ENCODE assay signal across 21 mouse cellular contexts in genomic region chr17:77470195-77470594, GRCm38 (mm10).
A peak's percentile ranks its signal among the peaks of the same experiment; 100 is the strongest.
DNase-seq lines count a peak whose midpoint lies in the region; ATAC-seq and TF ChIP-seq lines count a peak whose summit lies in the region.
"Had no signal": no experiment of that assay in that cellular context is flagged by ENCODE, and none has a peak within 500 bp of the region (broad histone marks: within the 10 kb centered on the region; RNA-seq: fewer than 3 reads in every experiment).

No protein-coding gene starts in this region.

- TF ChIP-seq POLR2A in liver, adult 2 months (IDR thresholded peaks at IDR 0.05; ENCODE audit: extremely low read depth, insufficient read depth, low read length), result no peak

- H3K4me2 ChIP-seq in embryonic facial prominence, embryonic 11.5 days (ENCODE audit: low read depth, low read length), result no peak overlapping the region
- no peak overlapping the region for H3K4me2 ChIP-seq in liver, embryonic 12.5 days
- H3K4me2 ChIP-seq: hindbrain, embryonic 13.5 days; limb, embryonic 12.5 days; neural tube, embryonic 13.5 days; stomach, embryonic 15.5 days had no signal

- no peaks in the 10 kb centered on the region for H3K9me3 ChIP-seq in embryonic facial prominence, embryonic 11.5 days (replicated peaks; ENCODE audit: control insufficient read depth, low read length)
- no peaks in the 10 kb centered on the region for H3K9me3 ChIP-seq in embryonic facial prominence, embryonic 10.5 days
- no peaks in the 10 kb centered on the region for H3K9me3 ChIP-seq in liver, embryonic 12.5 days (replicated peaks)
- no peaks in the 10 kb centered on the region for H3K9me3 ChIP-seq in ES-E14 (ENCODE audit: control insufficient read depth, insufficient read depth, low read depth, low read length)
- H3K9me3 ChIP-seq: G1E; hindbrain, embryonic 13.5 days; limb, embryonic 12.5 days; midbrain, embryonic 10.5 days; neural tube, embryonic 13.5 days; stomach, embryonic 15.5 days had no signal

- ATAC-seq in embryonic facial prominence, embryonic 11.5 days (replicated peaks; ENCODE audit: insufficient number of reproducible peaks, low FRiP score, low TSS enrichment, low read depth), result no peak
- ATAC-seq in liver, embryonic 12.5 days, result no peak
- 0 out of 2 replicates have a peak, but pooled peaks have one; percentile 48 for ATAC-seq in megakaryocyte progenitor cell, adult 5-6 weeks (replicated peaks; ENCODE audit: poor library complexity)

- DNase-seq in embryonic facial prominence, embryonic 11.5 days (ENCODE audit: low spot score), result peak; percentile 3
- DNase-seq in embryonic facial prominence, embryonic 10.5 days (ENCODE audit: low spot score), result no peak
- DNase-seq in liver, adult 2 months (ENCODE audit: extremely low read depth, low read depth, low spot score), result peak; percentile 12
- DNase-seq in ES-E14 (ENCODE audit: low read depth, low spot score), result peak; percentile 6
- no peak for DNase-seq in cerebellum, adult 11-12 months
- DNase-seq in retina, postnatal 1 day, result no peak
- DNase-seq: adrenal gland, postnatal 10 days; cerebellum, adult 18-20 months; gastrocnemius, postnatal 10 days; heart, postnatal 10 days; right cerebral cortex, postnatal 14 days; thymus, postnatal 14 days had no signal

- H3K79me2 ChIP-seq in liver, adult 2 months (ENCODE audit: control insufficient read depth, insufficient read depth, low read length), result no peaks in the 10 kb centered on the region

- in situ Hi-C loops in ES-E14 (cut with MboI; ENCODE audit: low sequenced_read_pairs in 2 of 2, unreplicated experiment in 2 of 2), result no loop called here

- no peaks in the 10 kb centered on the region for H3K36me3 ChIP-seq in embryonic facial prominence, embryonic 11.5 days (replicated peaks; ENCODE audit: control insufficient read depth, insufficient read depth, low read depth, low read length)
- H3K36me3 ChIP-seq in embryonic facial prominence, embryonic 10.5 days (replicated peaks), result no peaks in the 10 kb centered on the region
- H3K36me3 ChIP-seq in liver, adult 2 months (ENCODE audit: control insufficient read depth, insufficient read depth, low read length), result no peaks in the 10 kb centered on the region
- no peaks in the 10 kb centered on the region for H3K36me3 ChIP-seq in liver, embryonic 12.5 days
- no peaks in the 10 kb centered on the region for H3K36me3 ChIP-seq in ES-E14 (ENCODE audit: control insufficient read depth, insufficient read depth, low read length, poor library complexity, severe bottlenecking)
- H3K36me3 ChIP-seq: G1E; hindbrain, embryonic 13.5 days; limb, embryonic 12.5 days; midbrain, embryonic 10.5 days; neural tube, embryonic 13.5 days; stomach, embryonic 15.5 days had no signal

- no peak overlapping the region for H3K27ac ChIP-seq in embryonic facial prominence, embryonic 11.5 days (replicated peaks; ENCODE audit: low read depth, low read length)
- no peak overlapping the region for H3K27ac ChIP-seq in embryonic facial prominence, embryonic 10.5 days (replicated peaks)
- H3K27ac ChIP-seq in liver, adult 2 months (replicated peaks; ENCODE audit: insufficient read depth, low read depth, low read length), result no peak overlapping the region
- no peak overlapping the region for H3K27ac ChIP-seq in liver, embryonic 12.5 days
- no peak overlapping the region for H3K27ac ChIP-seq in ES-E14 (ENCODE audit: insufficient read depth, low read depth, low read length, poor library complexity, severe bottlenecking)
- H3K27ac ChIP-seq: hindbrain, embryonic 13.5 days; left cerebral cortex, adult 2 months; limb, embryonic 12.5 days; midbrain, embryonic 10.5 days; neural tube, embryonic 13.5 days; stomach, embryonic 15.5 days had no signal

- no peak overlapping the region for H3K9ac ChIP-seq in embryonic facial prominence, embryonic 11.5 days (replicated peaks; ENCODE audit: low read length)
- no peak overlapping the region for H3K9ac ChIP-seq in liver, adult 2 months (ENCODE audit: low read depth, low read length)
- no peak overlapping the region for H3K9ac ChIP-seq in liver, embryonic 12.5 days
- H3K9ac ChIP-seq in ES-E14 (ENCODE audit: insufficient read depth, low read depth, low read length, poor library complexity, severe bottlenecking), result no peak overlapping the region
- H3K9ac ChIP-seq: hindbrain, embryonic 13.5 days; limb, embryonic 12.5 days; neural tube, embryonic 13.5 days; stomach, embryonic 15.5 days had no signal

- WGBS in embryonic facial prominence, embryonic 11.5 days, result 76% methylated on average over 1 of the region's 1 CpGs
- WGBS in embryonic facial prominence, embryonic 10.5 days, result 79% methylated on average over 1 of the region's 1 CpGs
- 40% methylated on average over 1 of the region's 1 CpGs for WGBS in liver, adult 2 months
- 20% methylated on average over 1 of the region's 1 CpGs for WGBS in liver, embryonic 12.5 days (ENCODE audit: insufficient replicate concordance)

- H3K4me3 ChIP-seq in embryonic facial prominence, embryonic 11.5 days (ENCODE audit: low read depth, low read length), result no peak overlapping the region
- no peak overlapping the region for H3K4me3 ChIP-seq in embryonic facial prominence, embryonic 10.5 days
- no peak overlapping the region for H3K4me3 ChIP-seq in liver, adult 2 months (ENCODE audit: insufficient read depth, low read depth, low read length)
- H3K4me3 ChIP-seq in liver, embryonic 12.5 days, result no peak overlapping the region
- no peak overlapping the region for H3K4me3 ChIP-seq in ES-E14 (ENCODE audit: insufficient read depth in 1 of 2, low read depth in 1 of 2, low read length in 2 of 2, poor library complexity in 1 of 2, severe bottlenecking in 1 of 2)
- H3K4me3 ChIP-seq: hindbrain, embryonic 13.5 days; left cerebral cortex, adult 2 months; limb, embryonic 12.5 days; midbrain, embryonic 10.5 days; neural tube, embryonic 13.5 days; stomach, embryonic 15.5 days had no signal

- H3K4me1 ChIP-seq in embryonic facial prominence, embryonic 11.5 days (ENCODE audit: control insufficient read depth, insufficient read depth, low read length), result no peaks in the 10 kb centered on the region
- H3K4me1 ChIP-seq in embryonic facial prominence, embryonic 10.5 days, result no peaks in the 10 kb centered on the region
- H3K4me1 ChIP-seq in liver, adult 2 months (ENCODE audit: control insufficient read depth, insufficient read depth, low read length), result no peaks in the 10 kb centered on the region
- H3K4me1 ChIP-seq in liver, embryonic 12.5 days, result no peaks in the 10 kb centered on the region
- H3K4me1 ChIP-seq in ES-E14 (ENCODE audit: control insufficient read depth in 2 of 2, insufficient read depth in 2 of 2, low read length in 2 of 2, poor library complexity in 1 of 2), result no peaks in the 10 kb centered on the region
- H3K4me1 ChIP-seq: hindbrain, embryonic 13.5 days; limb, embryonic 12.5 days; midbrain, embryonic 10.5 days; neural tube, embryonic 13.5 days; stomach, embryonic 15.5 days had no signal

- H3K27me3 ChIP-seq in embryonic facial prominence, embryonic 11.5 days (ENCODE audit: control insufficient read depth, insufficient read depth, low read length), result no peaks in the 10 kb centered on the region
- no peaks in the 10 kb centered on the region for H3K27me3 ChIP-seq in embryonic facial prominence, embryonic 10.5 days (replicated peaks; ENCODE audit: low read depth, poor library complexity, severe bottlenecking)
- no peaks in the 10 kb centered on the region for H3K27me3 ChIP-seq in liver, adult 2 months (ENCODE audit: control insufficient read depth, insufficient read depth, low read length)
- no peaks in the 10 kb centered on the region for H3K27me3 ChIP-seq in liver, embryonic 12.5 days (replicated peaks)
- H3K27me3 ChIP-seq: hindbrain, embryonic 13.5 days; limb, embryonic 12.5 days; neural tube, embryonic 13.5 days; stomach, embryonic 15.5 days had no signal

- peak; percentile 17; the same call in 1 of the 2 replicates for TF ChIP-seq CTCF in liver, adult 2 months (IDR thresholded peaks at IDR 0.05; ENCODE audit: low read depth, low read length)

TF ChIP-seq in ES-E14, 5 proteins besides CTCF, POLR2A, EP300 and RAD21:
- TF ChIP-seq ZC3H11A (IDR thresholded peaks at IDR 0.05; ENCODE audit: borderline replicate concordance, low read depth, low read length), result peak; percentile 37; the same call in 1 of the 2 replicates
- no peak for TF ChIP-seq HCFC1 (IDR thresholded peaks at IDR 0.05; ENCODE audit: borderline replicate concordance, insufficient read depth, low read length)

Comparison
In these comparisons a context has a peak if more than half of its experiments do, and no peak if none do; other contexts are left out.
1. DNase-seq: peak in embryonic facial prominence, embryonic 11.5 days (single experiment), liver, adult 2 months (single experiment) and ES-E14 (single experiment); none in embryonic facial prominence, embryonic 10.5 days (single experiment), cerebellum, adult 11-12 months (single experiment) and retina, postnatal 1 day (single experiment).